Mouse (Mus musculus): ENCODE results near the gene Ubxn6.
A peak's percentile ranks its signal among the peaks of the same experiment; 100 is the strongest.
"Not testable (repeated sequence)": the region's sequence is repeated elsewhere in the genome, so short reads cannot be mapped to it uniquely, and the experiment has no call there.

Gene Ubxn6

DNA sequence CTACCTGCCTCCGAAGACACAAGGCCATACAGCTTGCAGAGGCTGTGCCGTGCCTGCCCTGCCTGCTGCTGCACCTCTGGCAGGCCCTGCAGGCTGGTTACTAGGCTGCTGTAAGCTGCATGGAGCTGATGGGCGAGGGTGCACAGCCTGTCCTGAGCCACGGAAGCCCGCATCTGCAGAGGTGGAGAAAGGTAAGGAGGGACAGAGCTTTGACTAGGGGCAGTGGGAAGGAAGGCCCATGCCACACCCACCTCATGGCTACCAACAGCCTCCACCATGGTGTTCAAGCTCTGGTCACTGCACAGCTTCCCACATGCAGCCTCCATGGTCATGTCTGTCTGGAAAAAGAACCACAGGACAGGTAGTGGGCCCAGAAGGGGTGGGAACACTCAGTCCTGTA, 27.3 kb upstream of the Ubxn6 start:
- no peak for DNase-seq (ENCODE audit: low read depth, low spot score)

DNA sequence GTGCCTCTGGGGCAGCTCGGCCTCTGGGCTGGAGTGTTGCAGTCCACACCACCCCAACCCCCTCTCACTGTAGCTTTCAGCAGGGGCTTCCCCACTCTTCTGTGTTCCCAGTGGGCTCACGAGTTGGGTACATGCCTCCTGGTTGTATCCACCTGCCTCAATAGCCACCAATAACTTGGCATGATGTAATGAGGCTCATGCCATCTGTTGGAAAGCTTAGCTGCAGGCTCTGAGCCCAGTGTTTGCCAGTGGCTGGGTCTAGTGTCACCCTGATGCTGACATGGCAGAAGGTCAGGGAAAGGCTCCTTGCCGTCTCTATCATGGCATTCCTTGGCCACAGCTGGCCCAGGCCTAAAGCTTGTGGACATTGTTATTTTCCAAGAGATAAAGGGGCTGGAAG, 26.0 kb upstream of the Ubxn6 start:
- no peak for DNase-seq (ENCODE audit: low read depth, low spot score)

DNA sequence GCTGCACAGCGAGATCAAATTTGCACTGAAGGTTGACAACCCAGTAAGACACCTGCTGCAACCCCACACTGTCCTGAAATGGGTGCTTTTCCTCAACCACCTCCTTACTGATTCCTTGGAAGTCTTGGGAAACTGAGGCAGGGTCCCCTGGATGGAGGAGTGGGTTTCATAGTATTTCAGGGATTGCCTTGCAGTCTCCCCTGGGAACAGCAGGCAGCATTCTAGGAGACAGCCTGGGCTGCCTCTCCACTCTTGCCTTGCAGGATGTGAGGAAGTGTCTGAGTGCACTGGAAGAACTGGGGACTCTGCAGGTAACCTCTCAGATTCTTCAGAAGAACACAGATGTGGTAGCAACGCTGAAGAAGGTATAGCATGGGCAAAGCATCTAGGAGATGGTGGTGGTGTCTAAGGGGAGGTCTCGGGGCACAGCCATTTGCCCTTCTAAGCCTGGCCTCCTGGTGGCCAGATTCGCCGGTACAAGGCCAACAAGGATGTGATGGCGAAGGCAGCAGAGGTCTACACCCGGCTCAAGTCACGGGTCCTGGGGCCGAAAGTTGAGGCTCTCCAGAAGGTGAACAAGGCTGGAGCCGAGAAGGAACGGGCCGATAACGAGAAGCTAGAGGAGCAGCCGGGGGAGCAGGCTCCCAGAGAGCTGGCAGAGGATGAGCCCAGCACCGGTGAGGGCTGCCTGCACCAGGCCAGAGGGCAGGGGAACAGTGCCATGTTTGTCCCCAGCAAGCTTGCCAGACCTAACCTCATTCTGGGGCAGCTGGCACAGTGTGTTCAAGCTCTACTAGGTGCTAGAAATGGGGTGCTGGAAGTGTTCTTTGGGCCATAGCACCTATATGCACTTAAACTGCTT, 24.1 kb upstream of the Ubxn6 start:
- DNase-seq (ENCODE audit: low read depth, low spot score): no peak

DNA sequence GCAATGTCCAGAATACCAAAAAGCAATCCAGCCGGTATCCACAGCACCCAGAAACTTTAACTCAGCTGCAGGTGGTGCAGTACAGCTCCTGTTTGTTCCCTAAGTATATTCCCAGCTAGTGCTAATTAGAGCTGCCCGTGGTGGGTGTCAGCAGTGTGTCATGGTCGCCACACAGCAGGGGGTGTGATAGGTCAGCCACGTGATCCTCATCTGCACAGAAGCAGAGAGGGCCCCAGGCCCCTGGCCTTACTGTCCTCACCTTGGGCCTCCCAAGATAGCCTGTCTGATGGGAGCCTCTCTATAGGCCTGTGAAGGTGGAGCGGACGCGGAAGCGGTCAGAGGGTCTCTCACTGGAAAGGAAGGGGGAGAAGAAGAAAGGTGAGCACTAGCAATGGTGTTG, 23.4 kb upstream of the Ubxn6 start:
- no peak for DNase-seq (ENCODE audit: low read depth, low spot score)

DNA sequence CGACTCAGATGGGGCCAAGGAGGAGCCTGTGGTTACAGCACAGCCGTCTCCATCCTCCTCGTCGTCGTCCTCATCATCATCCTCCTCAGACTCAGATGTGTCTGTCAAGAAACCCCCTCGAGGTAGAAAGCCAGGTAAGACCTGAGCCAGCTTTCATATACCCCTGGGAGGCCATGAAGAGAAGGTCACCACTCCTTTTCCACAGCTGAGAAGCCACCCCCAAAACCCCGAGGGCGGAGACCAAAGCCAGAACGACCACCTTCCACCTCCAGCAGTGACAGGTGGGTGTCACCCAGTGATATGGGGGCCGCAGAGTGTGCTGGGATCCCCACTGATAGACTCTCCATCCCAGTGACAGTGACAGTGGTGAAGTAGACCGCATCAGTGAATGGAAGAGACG, 22.1 kb upstream of the Ubxn6 start:
- no peak for DNase-seq (ENCODE audit: low read depth, low spot score)

DNA sequence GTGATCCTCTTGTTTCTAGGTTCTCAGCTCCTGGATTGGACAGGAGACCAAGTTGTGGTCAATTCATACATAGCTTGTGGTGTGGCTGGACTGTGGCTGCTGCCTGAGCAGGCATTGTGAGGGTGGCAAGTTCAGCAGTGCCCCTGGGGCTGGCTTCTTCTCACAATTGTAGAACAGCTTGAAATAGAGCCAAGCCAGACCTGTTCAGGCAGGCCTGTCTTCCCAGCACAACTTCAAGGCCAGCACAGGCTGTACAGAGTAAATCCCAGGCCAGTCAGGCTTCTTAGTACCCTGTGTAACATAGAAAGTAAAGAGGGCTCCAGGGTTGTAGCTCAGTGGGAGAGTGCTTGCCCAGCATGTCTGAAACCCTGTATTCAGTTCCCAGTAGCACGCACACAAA, 18.0 kb upstream of the Ubxn6 start:
- DNase-seq (ENCODE audit: low read depth, low spot score): no peak

DNA sequence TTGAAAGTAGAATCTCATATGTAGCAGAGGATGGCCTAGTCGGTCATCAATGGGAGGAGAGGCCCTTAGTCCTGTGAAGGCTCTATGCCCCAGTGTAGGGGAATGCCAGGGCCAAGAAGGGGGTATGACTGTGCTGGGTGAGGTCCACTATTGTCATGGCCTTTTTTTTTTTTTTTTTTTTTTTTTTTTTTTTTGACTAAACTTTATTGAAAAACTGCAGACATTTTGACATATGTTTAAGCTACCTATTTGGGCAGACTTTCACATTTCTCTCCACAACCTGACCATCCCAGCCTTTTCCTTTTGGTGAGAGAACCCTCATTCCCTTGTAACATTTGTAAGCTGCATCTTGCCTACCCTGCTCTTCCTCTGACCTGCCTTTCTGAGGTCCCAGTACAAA, 17.5 kb upstream of the Ubxn6 start:
- DNase-seq (ENCODE audit: low read depth, low spot score): no peak

DNA sequence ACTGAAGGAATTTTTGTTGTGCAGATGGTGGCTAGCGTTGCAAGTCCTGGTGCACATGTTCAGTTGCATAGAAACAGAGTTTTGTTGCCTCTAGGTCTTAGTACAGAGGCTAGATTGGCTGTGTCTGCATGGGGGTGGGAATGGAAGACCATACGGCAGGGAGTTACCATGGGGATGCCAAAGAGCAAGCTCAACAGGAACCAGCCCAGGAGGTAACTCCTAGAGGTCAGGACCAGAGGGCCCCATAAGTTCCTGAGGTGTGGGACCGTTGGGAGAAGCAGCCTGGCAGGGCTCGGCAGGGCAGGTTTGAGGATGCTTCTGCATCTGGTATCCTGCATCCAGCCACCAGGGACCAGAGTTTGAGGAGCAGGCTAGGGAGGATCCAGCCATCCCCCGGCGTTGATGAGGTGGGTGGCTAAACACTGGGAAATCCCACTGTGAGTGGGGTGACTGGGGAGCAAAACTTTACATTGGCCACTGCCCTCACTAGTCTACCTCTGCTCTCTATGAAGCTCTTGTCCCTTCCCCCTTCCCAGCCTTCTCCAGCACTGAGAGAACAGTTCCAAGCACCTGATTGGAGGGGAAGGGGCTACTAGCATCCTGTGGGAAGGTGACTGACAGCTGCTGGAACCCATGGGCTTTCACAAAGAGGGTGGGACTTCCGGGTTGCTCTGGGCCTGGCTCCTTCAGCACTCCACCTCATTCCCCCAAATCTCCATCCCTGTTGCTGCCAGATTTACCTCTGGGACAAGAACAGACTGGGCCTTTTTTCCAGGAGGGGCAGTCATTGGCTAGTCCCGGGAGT, 6.2 kb upstream of the Ubxn6 start:
- no peak for DNase-seq (ENCODE audit: low read depth, low spot score)

DNA sequence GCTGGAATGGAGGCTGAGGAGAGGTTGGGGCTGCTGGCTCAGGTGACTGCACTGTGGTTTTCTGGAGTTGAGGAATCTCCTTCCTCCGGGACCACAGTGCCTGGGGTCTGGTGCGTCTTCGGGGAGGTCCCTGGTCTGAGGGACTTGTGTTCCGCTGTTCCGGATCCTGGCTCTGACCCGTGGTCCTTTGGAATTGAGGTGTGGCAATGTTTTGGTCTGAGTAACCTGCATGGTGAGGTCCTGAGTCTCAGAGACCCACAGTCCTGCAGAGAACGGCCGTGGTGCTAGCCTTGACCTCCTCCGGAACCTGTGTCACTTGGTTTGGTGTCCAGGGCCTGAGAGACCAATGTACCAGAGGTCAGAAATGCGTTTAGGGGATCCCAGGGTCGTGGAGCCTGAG, 5.1 kb upstream of the Ubxn6 start:
- DNase-seq (ENCODE audit: low read depth, low spot score): peak; percentile 16

DNA sequence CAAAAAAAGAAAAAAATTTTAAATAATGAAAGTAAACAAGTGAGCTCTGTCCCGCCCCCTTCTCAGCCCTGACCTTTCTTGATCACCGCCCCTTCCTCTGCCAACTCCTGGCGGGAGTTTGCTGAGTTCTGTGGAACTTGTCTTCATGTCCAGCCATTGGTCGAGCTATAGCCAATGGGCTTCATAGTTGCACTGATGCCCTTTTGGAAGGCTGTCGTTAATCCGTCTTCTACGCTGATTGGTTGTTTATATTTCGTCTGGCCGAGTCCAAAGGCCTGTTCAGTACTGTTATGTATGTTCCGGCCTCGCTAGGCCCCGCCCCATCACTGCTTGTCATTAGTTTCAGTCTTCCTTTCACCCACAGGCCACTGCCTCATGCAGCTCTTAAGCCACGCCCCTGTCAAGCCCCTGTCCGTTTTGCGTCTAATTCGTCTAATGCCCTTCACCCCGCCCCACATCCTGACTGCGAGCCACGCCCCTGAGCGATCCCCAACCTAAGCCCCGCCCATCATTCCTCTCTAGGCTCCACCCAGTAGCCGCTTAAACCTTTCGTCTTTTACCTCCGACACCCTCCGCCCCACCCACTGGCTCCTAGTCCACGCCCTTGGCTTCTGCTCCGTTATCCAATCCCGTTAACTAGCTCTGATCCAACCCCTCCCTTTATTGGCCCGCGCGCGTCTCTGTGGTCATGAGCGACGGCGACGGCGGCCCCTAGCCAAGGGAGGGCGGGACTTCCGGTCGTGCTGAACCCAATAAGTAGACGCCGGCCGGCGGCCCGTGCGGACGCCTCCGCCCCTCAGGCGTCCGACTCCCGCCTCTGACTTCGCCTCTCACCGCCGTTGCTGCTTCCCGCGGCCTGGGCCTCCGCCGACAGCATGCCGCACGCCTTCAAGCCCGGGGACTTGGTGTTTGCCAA, 4.3 kb upstream of the Ubxn6 start, which contains the start of gene Hdgfl2:
Hdgfl2 (plus strand) TSS at position 755 of the 916 bp plus-strand sequence.
- DNase-seq (ENCODE audit: low read depth, low spot score): peak; percentile 100

DNA sequence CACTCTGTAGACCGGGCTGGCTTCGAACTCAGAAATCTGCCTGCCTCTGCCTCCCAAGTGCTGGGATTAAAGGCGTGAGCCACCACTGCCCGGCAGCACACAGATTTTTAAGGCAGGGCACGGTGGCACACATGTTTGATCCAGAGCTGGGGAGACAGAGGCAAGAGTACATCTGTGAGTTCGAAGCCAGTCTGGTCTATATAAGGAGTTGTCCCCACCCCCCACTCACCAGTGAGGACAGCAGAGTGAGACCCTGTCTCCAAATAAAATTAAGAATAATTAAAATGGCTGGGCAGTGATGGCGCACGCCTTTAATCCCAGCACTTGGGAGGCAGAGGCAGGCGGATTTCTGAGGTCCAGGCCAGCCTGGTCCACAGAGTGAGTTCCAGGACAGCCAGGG, 3.5 kb upstream of the Ubxn6 start:
- not testable (repeated sequence) for DNase-seq (ENCODE audit: low read depth, low spot score)

DNA sequence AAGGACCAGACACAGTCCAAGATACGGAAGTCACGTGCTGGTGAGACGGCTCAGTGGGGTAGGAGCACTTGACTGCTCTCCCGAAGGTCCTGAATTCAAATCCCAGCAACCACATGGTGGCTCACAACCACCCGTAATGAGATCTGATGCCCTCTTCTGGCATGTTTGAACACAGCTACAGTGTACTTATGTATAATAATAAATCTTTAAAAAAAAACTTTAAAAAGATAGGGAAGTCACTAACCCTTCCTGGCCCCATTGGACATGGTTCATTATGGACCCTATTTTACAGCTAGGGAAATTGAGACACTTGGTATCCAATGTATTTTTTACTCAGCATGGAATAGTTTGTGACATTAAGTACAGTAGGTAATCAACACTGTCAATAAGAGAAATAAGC, 2.7 kb upstream of the Ubxn6 start:
- no peak for DNase-seq (ENCODE audit: low read depth, low spot score)

DNA sequence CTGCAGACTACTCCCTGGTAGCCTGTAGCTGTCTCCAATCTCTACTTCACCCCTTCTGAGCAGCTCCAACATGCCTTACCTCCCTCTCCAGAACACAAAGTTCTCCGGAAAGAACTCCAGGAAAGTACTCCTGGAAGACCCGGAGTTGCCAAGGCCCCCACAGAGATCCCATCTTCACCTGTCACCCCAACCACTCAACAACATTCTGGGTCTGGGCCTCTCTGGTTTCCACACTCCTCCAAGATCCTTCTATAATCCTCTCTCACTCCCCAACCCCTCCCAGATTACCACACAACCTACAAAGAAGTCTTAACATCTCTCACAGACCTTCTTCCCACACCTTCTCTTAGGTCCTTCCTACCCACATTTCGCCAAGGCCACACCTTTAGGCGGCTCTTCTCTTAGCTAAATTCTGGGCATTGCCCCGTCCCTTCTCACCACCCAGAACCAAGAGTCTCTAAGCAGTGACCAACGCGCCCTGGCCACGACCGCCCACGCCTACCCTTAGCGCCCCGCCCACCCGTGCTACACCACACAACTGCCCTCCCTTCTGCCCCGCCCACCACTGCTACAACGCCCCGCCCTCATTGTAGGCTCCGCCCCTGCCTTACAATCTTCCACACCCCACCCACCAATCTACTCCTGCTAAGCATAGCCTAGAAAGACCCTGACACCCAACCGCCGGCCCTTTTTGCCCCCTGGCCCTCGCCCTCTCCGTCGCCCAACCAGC, 566 bp downstream of the Ubxn6 start:
- peak; percentile 82 for DNase-seq (ENCODE audit: low read depth, low spot score)

DNA sequence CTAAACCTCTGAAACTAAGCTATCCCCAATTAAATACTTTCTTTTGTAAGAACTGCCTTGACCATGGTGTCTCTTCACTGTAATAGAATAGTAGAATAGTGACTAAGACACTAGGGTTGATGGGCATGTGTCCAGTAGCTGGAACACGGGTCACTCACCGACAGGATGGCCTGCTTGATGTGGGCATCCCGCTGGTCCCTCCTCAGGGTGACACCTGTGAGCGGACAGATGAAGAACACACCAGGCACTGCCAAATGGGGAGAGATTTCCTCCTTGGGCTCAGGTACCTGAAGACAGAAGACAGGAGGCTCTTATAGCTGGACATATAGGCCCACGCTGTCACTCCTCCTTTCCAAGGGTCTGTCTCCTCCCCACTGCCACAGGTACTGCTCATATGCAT, 2.6 kb downstream of the Ubxn6 start:
- DNase-seq (ENCODE audit: low read depth, low spot score): no peak

DNA sequence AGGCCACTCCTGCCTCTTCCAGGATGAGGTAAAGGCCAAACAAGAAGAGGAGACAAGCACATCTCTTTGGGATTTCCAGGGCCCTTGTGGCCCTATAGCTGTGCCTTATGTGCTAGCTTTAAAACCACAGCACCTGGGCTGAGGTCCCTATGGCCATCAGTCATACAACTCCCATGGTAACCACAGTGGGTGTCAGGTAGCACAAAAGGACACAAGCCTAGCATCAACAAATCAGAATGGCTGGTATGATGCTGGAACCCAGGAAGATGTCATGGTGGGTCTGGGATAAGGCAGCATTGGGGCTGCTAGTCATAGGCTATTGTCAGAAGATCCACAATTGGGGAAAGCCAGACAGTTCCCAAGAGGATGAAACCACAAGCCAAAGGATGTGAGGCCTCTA, 3.7 kb downstream of the Ubxn6 start:
- DNase-seq (ENCODE audit: low read depth, low spot score): no peak

DNA sequence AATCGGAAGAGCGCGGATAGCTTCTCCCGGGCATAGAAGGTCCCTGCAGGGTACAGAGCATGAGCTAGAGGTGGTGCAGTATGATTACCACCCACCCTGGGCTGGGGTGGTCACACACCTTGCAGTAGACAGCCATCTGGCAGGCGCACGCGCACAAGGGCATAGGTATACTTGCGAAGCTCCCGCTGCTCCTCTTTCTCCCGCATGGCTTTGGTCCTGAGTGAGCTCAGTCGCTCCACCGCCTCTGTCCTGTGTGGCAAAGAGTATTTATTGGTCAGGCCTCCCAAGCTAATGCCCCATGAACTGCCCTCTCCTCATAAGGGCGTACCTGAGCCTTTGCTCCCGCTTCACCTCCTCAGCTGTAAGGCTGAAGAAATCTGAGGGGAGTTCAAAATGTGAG, 5.8 kb downstream of the Ubxn6 start:
- no peak for DNase-seq (ENCODE audit: low read depth, low spot score)

DNA sequence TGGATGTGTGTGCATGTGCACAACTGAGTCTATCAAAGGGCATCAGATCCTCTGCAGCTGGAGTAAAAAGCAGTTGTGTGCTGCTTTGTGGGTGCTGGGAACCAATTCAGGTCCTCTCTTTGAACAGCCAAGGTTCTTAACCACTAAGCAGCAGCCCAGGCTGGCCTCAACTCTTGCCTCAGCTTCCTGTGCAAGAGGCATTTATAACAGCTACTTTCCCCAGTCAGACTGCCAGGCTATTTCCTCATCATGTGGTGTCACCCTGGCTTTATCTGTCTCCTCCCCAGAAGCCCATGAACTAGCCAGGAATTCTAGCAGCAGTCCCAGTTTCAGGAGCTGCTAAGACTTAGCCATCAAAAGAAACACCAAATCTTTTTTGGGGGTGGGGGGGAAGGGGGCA, 8.4 kb downstream of the Ubxn6 start:
- no peak for DNase-seq (ENCODE audit: low read depth, low spot score)

DNA sequence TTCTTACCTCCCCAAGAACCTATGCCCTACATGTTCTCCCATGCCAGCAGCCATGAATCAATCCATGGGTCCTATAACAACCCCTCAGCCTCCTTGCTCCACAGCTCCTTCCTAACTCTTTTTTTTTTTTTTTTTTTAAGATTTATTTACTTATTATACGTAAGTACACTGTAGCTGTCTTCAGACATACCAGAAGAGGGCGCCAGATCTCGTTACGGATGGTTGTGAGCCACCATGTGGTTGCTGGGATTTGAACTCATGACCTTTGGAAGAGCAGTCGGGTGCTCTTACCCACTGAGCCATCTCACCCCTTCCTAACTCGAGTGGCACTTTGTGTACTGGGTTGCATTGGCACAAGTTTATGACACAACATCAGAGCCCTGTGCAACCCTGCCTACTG, 9.1 kb downstream of the Ubxn6 start:
- not testable (repeated sequence) for DNase-seq (ENCODE audit: low read depth, low spot score)

DNA sequence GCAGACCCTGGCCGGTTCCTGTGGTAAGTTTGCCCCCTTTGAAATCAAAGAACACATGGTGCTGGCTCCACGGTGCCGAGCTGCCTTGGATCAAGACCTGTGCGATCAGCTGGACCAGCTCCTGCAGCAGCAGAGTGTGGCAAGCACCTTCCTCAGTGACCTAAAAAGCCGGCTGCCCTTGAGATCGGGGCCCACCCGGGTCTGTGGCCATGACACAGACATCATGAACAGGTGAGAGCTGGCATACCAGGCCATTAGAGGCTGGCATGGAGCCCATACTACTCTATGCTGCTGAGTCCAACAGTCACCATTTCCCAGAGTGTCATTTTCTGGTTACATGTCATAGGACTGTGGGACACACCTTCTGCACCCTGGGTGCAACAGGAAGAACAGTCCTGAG, 12.7 kb downstream of the Ubxn6 start:
- DNase-seq (ENCODE audit: low read depth, low spot score): no peak

DNA sequence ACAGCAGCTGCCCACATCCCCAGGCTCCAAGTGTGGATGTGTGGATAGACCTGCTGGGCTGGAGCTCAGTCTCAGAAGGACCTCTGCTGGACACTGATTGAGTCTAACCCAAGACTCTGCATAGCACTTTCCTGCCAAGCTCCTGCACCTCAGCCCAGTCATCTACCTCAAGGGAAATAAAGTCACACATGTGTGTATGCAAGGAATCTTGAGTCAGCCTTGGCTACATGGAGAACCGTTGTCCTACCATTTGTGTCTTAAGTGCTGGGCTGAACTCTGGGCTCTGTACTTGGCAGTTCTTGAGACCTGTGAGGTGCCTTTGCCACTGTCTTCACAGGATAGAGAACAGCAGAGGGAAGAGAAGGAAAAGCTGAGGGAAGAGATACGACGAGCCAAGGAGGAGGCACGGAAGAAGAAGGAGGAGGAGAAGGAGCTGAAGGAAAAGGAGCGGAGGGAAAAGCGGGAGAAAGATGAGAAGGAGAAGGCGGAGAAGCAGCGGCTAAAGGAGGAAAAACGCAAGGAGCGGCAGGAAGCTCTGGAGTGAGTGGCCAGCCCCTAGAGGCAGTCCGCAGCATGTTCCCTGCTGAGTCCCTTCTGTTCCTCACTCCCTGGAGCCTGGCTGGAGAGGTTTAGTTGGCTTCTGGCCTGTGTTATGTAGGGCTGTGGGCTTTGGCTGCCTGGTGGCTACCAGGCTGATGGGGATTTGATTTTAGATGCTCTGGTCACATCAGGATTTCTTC, 17.3 kb downstream of the Ubxn6 start:
- DNase-seq (ENCODE audit: low read depth, low spot score): no peak

Measured in c-Kit-negative CD71-positive TER-119-positive erythroid progenitor cells, embryonic 14.5 days (primary cell).